Mouse (Mus musculus) kidney, adult 2 months (tissue): ENCODE results near the gene Capn3.

Experiments
- CTCF ChIP-seq: fragments of 200-500 bp; conservative IDR thresholded peaks from 2 replicates; pipeline ENCODE4 v1.5.1; 2011; ENCODE audit warnings: low read depth, mild to moderate bottlenecking, control low read depth, low read length, moderate library complexity, mixed read lengths; ENCODE audit not compliant: insufficient read depth, insufficient read length
- POLR2A ChIP-seq: fragments of 200-500 bp; IDR thresholded peaks from one replicate; pipeline ENCODE4 v1.6.1; 2011; ENCODE audit warnings: low read depth, low read length, control low read depth

- TF ChIP-seq POLR2A (no peak), CTCF (no peak)
Observed at GRCm38 (mm10) chr2:120476277-120477087, 20.7 kb downstream of the Capn3 start.
